Mouse (Mus musculus) kidney, adult 18-20 months (tissue): ENCODE measurements around the gene Rnf24.
A peak's percentile ranks its signal among the peaks of the same experiment; 100 is the strongest.
"Not testable (repeated sequence)": the region's sequence is repeated elsewhere in the genome, so short reads cannot be mapped to it uniquely, and the experiment has no call there.

ENCODE experiments used
- DNase-seq: peaks from one replicate; pipeline ENCODE4 v3.0.0; 2021

Gene Rnf24

DNA sequence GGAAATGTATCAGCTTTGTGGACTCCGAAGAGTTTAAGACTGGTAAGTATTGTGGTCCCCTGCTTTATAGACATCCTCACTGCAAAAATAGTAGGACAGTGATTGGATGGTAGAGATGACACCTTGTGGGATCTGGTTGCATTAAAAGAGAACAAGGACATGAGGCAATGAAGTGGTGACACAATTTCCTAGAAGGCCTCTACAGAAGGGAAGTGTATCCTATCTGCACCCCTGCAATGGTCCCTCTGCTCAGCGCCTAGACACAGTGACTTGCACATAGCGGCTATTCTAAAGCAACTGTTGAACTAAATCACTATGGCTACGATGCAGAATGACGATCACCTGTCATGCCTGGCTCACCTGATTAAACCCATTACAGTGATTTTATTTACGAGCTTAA is 15.1 kb downstream of the Rnf24 start:
- DNase-seq, result no peak

DNA sequence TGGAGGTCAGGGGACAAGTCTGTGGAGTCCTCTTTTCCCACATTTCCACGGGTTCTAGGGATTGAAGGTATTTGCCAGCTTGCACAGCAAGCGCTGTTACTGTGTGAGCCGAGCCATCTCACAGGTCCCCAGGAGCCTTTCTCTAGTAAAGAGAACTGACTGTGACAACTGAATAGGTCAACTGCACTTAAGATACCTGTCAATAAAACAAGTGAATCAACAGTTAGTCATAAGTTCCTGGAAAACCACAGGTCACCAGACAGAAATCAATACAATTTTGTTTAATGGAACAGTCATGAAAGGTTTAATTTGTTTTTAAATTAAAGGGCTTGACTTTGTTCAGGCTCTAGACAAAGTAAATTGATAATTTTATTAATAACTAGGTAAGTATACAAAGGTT is 22.1 kb downstream of the Rnf24 start:
- DNase-seq, result no peak

DNA sequence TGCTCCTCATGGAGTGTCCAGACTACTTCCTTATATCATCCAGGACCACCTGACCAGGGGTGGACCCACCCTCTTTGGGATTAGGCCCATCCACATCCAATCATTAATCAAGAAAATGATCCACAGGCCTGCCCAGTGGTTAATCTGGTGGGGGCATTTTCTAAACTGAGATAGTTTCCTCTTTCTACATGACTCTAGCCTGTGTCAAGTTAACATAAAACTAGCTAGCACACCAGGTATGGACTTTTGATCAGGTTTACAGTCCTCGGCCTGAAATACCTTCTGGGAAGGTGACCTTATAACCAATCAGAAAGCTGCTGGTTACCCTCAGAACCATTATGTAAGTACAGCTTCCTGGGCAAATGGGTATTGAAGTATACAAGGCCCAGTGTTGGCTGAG is 23.7 kb downstream of the Rnf24 start:
- DNase-seq, result peak; percentile 22

DNA sequence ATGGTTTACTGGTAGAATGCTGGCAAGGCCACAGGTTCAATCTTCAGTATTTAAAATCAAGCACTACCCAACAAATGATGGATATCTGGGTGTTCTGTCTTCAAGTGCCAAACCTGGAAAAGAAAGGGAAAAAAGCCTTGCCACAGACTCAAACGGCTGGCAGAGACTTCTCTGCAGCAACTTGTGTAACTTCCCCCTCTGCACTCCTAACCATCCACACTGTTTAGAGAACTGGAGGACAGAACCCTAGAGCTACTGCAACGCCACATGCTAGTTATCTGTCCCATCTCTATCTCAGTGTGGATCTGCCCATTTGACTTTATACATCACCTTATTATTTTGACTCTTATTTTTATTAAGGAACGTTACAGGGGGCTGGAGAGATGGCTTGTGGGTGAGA is 26.6 kb downstream of the Rnf24 start:
- DNase-seq, result no peak

DNA sequence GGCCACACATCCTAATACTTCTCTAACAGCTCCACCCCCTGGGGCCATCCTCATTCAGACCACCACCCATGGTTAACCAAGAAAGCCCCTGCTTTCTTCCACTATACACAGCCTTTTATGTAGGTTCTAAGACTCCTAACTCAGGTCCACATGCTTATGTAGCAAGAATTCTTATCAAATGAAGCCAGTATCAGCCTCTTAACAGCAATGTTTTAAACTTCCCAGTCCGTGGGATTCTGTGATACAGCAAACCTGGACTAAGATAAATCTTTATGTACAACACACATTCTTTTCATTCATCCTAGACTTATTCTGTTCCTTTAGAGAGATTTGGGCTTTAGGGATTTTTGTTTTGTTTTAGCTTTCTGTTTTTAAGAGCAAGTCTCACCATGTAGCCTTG is 29.0 kb downstream of the Rnf24 start:
- no peak for DNase-seq

DNA sequence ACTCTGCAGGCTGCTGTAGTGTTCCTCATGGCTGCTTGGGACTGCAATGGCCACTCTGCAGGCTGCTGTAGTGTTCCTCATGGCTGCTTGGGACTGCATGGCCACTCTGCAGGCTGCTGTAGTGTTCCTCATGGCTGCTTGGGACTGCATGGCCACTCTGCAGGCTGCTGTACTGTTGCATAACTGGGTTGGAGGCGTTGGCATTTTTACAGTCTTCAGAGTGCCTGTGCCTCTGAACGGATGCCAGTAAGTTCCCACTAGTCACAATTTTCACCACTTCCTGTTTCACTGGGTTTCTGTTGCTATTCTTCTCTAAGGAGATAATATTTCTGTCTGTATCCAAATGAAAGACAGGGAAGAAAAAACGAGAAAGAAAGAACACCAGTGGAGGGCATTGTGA is 31.5 kb downstream of the Rnf24 start:
- DNase-seq, result not testable (repeated sequence)

DNA sequence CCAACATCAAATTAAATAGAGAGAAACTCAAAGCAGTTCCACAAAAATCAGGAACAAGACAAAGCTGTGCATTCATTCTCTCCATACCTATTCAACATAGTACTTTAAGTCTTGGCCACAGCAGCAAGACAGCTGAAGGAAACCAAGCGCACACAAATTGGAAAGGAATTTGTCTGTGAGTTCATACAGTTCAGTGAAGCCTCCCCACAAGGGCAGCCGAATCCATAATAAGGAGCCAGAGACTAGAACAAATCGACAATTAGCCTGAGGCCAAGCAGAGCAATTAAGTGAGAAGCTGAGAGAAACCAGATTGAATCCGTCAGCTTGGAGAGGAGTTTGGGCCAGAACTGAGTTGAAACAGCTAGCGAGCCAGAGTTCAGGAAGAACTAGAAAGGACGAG is 33.3 kb downstream of the Rnf24 start:
- DNase-seq, result no peak

DNA sequence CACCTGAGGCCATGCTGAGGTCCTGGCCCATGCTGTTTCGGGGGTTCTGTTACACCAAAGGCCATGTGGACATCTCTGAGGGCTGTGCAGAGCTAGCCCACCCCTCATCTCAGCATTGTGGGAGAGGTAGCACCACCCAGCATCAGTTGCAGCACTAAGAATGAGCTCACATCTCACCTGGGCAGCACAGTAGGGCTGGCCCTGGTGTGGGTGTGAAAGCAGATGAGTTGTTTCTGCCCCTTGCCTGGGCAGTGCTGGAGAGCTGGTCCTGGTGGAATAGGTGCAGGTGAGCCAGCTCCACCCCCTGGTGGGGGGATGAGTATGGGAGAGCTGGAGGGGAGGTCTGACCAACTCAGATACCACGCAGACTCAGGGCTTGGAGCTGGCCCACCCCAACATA is 36.5 kb downstream of the Rnf24 start:
- no peak for DNase-seq

DNA sequence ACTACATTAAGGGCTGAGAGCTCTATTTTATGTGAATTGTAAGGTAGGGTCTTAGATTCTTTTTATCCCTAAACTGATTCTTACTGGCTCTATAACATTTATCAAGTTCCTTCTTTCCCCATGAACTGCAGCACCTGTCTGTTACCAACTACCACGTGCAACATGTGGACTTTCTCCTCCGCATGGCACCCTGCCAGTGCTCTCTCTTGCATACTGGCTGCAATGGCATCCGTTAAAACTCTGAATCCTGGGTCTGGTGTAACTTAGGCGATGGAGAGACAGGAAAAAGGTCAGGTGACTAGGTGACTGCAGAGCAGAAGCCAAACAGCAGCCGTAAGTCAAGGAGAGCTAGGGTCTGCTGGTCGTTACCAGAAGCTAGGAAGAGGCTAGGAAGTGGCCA is 43.4 kb downstream of the Rnf24 start:
- DNase-seq, result peak; percentile 54

DNA sequence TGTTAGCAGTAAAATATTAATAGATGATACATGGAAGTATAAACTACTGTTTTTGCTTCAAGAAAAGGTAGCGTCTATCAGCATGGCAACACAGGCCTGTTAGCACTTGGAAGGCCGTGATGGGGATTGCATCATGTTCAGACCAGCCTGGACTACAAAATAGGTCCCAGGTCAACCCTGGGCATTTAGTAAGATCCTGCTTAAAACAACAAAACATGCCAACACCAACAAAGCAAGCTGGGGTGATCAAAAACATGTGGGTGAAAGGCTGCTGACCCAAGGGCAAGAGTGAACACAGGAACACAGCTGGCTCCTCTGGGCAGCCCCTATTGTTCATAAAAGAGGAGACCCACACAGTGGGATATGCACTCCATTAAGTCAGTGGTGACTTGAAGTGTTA is 44.9 kb downstream of the Rnf24 start:
- DNase-seq, result no peak

DNA sequence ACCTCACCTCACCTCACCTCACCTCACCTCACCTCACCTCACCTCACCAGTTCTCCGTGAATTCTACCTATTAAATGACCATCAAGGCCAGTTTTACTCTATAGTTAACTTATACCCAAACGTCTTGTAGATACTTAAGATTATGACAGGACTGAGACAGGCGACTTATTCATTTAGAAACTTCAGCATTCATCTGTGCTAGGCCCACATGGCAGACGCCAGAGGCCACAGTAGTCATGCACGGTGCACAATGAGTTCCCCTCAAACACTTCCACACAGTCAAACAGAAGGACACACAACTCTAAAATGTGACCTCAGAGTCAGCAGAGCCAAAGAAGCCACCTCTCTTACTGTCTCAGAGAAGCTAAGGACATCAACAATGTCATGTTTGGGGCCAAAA is 45.3 kb downstream of the Rnf24 start:
- no peak for DNase-seq

DNA sequence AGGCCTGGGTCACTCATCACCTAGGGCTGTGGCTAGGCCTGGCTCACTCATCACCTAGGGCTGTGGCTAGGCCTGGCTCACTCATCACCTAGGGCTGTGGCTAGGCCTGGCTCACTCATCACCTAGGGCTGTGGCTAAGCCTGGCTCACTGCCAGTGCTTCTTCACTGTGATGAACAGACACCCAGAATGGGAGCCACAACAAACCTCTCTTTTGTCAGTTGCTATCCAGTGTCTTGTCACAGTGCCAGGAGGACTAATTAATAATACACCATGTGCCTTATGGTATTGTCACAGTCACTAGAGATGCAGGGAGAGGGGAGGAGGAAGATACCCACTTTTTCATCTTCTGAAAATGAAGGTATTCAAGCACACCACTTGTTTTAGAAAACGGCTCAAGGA is 47.5 kb downstream of the Rnf24 start:
- DNase-seq, result not testable (repeated sequence)

DNA sequence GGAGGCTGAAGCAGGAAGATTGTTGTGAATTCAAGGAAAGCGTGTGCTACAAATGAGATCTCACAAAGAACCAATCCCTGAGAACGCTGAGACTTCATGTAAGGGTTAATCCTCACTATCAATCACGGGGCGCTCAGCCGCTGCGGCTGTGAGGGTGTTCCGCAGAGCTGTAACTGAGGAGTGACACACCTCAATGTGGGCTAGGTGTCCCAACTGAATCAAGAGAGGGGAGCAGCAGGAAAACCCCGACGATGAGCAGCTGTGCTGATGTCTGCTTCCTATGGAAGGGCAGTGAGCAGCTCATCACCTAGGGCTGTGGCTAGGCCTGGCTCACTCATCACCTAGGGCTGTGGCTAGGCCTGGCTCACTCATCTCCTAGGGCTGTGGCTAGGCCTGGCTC is 48.2 kb downstream of the Rnf24 start:
- DNase-seq, result no peak

DNA sequence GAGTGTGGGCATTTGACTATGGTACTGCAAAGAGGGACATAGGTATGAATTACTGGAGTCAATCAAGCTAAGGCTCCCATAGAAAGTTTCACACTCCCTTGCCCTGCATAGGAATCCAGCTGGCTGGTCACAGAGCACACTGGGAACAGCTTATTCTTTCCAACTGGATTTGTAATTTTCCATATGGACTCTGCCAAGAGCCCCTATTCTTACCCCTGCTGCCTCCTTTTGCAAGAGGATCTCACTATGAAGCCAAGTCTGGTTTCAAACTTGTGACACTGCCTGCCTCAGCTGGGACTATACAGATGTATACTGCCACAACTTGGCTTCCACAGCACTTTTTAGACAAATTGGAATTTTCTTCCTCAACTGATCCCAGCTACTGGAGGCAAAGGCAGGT is 51.1 kb downstream of the Rnf24 start:
- DNase-seq, result no peak

DNA sequence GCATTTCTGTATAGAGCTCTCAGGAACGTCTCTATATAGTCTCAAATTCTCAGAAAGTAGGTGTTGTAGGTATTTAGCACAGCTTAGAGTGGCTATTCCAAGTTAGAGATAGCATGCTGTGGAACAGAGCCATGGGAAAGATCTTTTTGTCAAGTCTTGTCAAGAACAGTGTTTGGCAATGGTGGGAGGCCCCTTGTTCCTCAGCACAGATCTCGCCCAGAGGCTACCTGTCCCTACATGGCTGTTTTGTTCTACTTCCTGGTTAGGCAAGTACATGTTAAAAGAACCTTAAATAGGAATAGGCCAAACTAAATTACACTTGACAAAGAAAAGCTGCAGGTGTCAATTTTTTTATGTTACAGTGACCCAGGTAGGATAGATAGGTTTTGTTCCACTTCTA is 52.2 kb downstream of the Rnf24 start:
- DNase-seq, result no peak

DNA sequence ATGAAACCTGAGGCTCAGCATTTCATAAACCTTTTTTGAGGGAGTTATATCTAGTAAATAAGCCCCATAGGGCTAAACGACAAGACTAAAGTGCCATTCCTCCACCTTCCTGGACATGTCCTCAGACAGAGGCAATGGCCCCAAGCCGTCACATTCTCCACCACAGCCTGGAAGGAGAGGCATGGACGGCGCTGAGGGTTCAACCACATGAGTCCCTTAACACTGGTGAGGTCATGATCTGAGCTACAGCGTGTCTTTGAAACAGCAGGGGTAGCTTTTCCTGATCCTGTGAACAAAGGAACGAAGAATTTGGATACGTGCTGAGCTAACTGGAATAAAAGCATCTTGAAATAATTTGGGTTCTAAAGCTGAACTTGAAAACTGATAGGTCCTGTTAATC is 54.0 kb downstream of the Rnf24 start:
- not testable (repeated sequence) for DNase-seq

DNA sequence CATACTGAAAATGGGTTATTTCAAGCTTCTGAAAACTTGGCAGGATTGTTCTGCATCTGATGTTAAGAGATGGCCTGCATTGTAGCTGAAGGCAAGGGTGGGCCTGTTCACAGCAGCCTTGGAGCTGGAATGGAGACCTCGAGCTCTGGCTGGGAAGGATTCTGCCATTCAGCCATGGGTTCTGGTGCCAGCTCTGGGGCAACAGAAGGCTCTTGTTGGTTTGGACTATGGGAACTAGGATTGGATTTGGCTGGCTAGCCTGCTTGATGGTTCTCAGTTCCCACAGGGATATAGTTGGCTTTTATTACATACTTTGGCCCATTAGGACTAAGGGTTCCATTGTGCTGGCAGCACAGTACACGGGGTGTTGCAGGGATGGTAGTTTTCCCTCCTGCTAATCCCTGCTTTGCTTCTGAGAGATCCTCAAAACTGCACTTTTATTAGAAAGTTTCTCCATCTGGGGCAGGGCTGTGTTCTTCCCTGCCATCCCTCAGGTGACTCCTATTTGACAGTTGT is 55.9 kb downstream of the Rnf24 start:
- DNase-seq, result no peak

DNA sequence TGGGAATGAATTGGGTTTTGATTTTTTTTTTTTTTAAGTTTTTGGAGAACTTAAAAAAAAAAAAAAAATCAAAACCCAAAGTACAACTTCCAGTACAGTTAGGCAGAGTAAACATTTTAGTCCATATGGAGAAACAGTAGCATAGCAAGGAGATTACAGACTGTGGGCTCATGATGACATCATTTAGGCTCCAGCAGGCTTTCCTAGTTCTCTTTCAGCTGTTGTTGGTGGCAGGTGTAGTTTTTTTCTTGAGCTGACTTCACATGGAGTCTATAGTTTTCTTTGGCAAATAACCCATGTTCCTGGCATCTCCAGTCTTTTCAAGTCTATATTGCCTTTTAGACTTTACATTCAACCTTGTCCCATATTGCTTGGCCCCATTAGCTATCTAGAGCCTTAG is 62.0 kb downstream of the Rnf24 start:
- DNase-seq, result no peak

DNA sequence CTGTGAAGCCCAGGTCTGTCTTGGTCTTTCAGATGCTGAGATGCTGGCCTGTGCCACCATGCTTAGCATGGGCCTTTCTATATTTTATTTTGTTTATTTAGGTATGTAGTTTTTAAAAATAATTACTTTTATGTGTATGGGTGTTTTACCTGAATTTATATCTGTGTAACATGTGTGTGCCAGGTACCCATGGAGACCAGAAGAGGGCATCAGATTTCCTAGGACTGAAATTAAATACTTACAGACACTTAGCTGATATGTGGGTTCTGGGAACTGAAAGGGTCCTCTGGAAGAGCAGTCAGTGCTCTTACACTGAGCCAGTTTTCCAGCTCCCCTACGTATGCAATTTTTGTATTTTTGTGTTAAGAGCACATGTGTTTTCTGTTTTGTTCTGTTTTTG is 66.4 kb downstream of the Rnf24 start:
- no peak for DNase-seq

DNA sequence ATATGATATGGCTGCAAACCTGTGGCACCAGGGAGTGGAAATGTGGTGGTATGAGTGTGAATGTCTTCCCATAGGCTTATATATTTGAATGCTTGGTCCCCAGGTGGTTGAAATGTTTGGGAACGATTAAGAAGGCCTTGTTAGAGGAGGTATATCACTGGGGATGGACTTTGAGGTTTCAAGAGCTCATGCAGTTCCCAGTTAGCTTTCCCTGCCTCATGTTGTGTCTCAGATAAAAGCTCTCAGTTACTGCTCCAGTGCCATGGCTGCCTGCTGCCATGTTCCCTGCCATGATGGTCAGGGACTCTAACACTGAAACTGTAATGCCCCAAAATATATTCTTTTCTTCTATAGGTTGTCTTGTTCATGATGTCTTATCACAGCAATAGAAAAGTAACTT is 71.1 kb downstream of the Rnf24 start:
- DNase-seq, result no peak

DNA sequence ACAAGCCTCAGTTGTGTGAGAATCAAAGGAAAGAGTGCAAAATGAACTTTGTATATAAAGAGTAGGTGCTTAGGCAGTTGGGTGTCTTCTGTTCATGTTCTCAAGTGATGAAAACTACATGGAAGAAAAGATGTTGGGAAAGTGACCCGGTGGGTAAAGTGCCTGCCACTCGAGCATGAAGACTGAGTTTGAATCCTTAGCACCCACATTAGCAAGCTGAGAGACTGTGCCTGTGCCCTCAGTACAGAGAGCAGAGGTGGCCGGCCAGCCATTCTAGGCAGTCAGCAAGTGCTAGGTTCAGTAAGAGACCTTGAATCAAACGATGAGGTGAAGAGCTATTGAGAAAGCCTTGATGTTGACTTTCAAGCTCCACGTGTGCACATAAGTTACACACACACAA is 76.0 kb downstream of the Rnf24 start:
- no peak for DNase-seq

DNA sequence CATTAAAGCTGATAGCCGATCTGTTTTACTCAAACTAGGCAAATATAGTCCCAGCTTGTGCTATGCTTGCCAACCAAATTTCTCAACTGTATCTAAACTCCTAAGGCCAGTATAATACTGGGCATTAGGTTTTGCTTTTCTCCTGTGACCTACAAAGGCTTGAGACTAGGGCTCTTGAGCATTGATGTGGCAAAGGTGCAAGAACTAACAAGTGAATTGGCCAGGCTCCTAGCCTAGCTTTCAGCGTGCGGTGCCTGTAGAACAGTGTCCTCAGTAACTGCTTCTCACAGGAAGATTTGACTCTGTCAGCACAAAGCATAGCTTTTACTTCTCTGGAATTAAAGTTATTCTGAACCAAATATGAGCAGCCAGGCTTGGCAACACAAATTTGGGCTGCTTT is 77.2 kb downstream of the Rnf24 start:
- DNase-seq, result no peak

DNA sequence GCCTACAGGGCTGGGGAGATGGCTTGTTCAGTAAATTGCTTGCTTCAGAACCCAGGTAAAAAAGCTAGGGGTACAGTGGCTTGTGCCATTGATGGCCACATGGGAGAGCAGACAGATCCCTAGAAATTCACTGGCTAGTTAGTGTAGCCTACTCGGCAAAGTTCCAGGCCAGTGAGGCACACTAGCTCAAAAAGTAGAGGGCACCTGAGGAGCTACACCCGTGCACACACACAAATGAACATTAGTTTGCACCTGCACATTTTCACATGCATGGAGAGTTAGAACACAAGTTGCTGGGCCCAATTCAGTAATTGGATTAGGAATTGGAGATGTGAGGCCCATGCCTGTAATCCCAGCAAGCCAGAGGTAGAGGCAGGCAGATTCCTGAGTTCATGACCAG is 87.6 kb downstream of the Rnf24 start:
- DNase-seq, result no peak

DNA sequence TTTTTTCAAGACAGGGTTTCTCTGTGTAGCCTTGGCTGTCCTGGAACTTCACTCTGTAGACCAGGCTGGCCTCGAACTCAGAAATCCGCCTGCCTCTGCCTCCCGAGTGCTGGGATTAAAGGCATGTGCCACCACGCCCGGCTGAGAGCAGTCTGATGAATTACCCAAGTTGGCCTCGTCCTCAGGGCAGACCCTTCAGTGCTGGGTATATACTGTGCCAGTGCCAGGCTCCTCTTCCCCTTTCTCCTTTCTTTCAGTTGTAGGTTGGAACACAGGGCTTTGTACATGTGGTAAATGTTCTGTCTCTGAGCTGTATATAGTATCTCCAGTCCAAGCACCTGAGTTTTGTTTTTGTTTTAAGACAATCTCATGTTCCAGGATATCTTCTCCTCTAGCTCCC is 88.7 kb downstream of the Rnf24 start:
- DNase-seq, result no peak

DNA sequence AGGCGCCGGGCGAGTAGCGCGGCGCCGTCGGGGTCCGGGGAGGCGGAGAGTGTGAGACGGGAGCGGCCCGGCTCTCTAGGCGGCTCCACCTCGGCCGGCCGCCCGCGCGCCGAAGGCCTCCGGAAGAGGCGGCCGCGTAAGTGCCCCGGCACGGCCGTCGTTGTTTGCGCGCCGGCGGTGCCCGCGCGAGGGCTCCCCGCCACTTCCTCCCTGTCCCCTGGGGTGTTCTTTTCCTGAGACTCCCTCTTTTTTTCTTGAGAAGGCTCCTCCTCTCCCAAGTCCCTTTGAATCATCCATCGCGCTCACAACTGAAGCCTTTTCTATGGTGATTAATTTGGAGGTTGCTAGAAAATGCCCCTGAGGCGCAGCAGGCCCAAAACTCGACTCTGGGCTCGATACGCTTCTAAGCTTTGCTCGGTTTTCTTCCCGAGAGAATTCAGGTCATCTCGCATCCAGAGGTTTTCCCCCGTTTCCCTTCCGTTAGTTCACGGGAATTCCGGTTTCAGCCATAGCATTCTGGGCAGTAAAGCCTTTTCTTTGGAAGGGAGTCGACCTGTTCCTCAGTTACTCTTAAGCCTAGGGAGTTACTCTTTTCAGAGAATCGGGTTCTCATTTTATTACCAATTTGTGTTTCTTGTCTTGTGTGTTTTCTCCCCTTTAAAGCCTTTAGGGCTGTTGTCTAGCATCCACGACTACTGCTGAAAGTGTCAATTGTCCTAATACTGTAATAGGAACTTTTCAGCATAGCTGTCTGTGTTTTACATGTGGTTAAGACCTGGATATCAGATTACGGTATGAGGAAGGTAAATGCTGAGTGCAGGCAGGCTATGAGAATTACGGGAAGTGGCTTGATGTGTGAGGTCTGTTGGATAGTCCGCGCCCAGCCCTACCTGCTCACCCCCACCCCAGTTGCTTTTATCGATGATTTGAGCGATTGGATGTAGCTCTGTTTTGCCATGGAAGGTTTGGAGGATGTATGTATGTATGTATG is 89.7 kb downstream of the Rnf24 start:
- DNase-seq, result no peak
